Mouse (Mus musculus) adrenal gland, postnatal 10 days (tissue): Measurements from ENCODE around the gene Oxtr. TPM values are rescaled to one million over a fixed set of nuclear protein-coding genes. Genes with fewer than 3 reads are reported as not detected.

Experiments
- DNase-seq: peaks from one replicate; pipeline ENCODE4 v3.0.0; 2021; ENCODE audit warnings: mixed read lengths
- long read RNA-seq, 2 experiments: library from polyadenylated mRNA; stranded (forward); transcript quantifications; one replicate each; pipeline ENCODE4 v2.0.0; 2021
- total RNA-seq, 2 experiments: library from RNA; stranded (reverse); gene quantifications; 2 replicates each; pipeline ENCODE4 v1.2.3; 2021

Gene Oxtr
- total RNA-seq = 10 to 100 TPM; 38.6 to 39.8 TPM
- long read RNA-seq, experiment 1, full-length matches to known transcripts = 12 of 35 reads
- long read RNA-seq, experiment 1, partial matches to known transcripts = 0 of 35 reads
- long read RNA-seq, experiment 1, other reads (novel, unspliced or antisense) = 23 of 35 reads
- long read RNA-seq, experiment 2, full-length matches to known transcripts = 6 of 21 reads
- long read RNA-seq, experiment 2, partial matches to known transcripts = 0 of 21 reads
- long read RNA-seq, experiment 2, other reads (novel, unspliced or antisense) = 15 of 21 reads

DNA sequence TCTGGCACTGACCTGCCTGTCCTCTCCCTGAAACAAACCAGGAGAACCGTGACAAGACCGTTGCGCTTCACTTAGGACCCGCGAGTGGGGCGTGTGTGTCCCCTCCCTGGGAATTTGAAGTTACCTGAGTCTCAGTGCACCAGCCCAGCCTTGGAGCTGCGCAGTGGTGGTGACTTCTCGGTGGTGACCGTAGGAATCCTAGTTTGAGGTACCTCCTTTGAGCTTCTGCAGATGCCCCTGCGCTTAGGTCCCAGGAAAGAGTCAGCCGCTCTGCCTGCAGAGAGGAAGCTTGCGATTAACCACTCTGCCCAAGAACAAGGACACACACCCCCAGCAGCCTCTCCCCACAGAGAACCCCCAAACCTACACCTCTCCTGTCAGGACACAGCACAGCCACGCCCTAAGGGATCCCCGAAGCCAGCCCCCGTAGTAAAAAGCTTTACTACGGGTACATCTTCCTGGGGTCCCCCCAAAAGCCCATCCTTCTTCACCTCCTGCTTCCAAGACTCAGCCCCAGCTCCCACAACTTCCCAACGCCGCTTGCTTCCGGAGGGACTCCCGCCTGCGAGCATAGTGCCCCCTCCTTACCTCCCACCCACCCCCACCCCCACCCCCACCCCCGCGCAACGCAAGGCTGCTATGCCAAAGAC is at the start of gene Oxtr:
TSS of gene Oxtr (minus strand) at position 34 of the 650 bp plus-strand sequence.
- DNase-seq = no peak

DNA sequence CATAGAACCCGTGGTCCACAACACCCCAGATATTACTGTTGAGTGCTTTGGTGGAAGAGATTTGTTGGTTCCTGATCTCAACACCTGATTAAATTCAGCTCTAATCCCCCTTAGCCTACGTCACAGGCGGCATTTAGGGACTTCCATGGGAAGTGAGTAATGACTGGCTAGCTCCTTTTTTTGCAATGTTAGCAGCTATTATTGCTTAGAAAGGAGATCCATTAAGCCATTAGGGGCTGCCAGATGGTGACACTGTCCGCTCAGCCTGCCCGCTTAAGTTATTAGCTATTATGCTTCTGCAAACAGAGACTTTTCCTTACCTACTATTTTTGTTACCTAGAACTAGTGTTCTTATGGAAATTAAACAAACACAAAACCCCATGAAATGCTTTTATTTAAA is 35.7 kb upstream of the Oxtr start:
- DNase-seq = no peak

DNA sequence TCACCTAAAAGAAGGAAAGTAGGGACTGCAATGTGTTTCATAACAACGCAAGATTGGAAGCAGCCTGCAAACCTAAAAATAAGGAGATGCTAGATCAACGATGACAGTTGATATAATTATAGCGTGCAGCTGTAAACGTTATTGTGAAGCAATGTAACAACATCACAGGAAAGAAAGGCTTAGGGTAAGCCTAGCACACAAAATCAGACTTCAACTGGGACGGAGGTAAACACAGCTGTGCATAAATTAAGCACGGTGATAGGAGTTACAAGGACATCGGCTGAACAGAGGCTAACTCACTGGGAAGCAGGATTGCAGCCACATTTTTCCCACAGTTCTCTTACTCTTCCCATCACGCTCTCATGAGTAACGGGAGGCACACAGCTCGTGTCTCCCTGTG is 34.7 kb upstream of the Oxtr start:
- no peak for DNase-seq

DNA sequence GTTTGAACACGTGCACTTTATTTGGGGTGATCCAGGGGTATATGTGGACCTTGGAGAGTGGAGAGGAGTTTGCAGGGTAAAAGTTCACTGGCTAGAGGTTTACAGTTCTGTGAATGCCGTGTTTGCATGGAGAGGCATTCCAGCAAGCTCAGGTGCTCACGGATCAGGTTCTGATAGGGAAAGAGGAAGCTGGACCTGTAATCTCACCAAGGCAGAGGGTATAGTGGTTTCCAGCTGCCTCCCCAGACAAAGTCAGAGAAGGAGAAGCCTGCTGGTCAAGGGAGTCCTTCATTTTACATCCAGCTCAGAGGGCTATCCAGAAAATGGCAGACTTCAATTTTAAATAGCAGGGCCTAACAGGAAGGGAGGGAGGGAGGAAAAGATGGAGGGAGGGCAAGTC is 28.2 kb upstream of the Oxtr start:
- no peak for DNase-seq

DNA sequence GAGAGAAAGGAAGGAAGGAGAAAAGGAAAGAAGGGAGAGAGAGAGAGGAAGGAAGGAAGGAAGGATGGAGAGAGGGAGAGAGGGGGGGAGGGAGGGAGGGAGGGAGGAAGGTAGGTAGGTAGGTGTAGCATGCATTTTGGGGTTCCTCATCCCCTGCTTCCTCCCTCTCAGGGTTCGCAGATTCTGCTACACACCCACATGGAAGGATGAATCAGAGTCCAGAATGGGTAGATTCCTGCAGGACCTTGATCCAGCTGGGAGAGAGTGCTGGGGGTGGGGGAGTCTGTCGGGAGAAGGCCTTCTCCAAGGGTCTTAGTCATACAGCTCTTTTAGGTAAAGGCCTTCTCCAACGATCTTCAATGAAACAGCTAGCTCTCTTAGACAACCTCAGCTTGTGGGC is 27.8 kb upstream of the Oxtr start:
- DNase-seq = no peak

DNA sequence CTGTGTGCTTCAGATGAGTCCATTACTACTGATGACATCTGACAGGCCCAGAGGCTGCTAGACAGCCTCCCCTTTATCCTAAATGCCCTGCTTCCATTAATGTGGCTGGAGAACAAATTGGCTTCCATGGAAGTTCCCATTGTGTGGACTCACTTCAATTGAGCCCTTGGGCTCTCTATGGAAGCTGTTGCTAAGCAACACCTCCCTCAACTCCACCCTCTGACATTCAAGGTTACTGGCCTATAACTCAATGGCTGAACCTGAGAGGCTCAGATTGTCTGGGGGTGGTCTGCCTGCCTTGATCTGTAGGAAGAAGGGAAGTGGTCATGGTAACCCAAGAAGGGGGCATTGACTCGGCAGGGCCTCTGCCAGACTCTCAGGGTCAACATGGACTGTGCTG is 26.8 kb upstream of the Oxtr start:
- no peak for DNase-seq

DNA sequence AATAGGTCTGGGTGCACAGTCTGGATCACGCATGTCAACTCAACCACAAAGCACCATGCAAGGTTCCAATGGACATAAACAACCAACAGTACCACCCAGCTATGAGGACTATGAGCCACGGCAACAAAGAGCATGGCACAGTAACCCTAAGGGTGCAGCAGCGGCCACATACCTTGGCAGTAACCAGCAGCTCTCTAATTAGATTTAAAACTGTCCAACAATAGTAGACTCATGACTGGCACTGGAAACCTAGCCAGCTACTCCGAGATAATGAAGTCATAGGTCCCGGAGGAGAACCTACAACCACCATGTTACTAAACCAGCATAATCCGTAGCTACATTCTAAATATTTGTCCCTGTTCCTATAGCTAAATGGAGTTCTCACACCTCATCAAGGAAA is 24.8 kb upstream of the Oxtr start:
- DNase-seq = no peak

DNA sequence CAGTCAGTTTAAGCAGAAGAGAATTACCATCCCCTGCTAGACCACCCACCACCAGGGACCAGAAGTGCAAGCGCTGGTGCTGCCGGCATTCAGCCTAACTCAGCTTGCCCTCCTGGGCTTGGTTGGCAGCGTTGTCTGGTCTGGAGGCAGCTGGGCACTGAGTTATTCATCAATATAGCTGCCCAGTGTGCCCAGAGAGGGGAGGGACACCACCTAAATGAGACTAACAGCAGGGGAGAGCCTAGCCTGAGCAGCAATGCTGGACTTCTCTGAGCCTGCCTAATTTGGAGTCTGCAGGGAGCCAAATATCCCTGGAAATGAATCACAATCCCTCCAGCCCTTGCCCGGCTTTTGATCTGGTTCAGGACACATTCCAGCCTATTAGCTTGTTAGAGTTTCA is 20.6 kb upstream of the Oxtr start:
- no peak for DNase-seq

DNA sequence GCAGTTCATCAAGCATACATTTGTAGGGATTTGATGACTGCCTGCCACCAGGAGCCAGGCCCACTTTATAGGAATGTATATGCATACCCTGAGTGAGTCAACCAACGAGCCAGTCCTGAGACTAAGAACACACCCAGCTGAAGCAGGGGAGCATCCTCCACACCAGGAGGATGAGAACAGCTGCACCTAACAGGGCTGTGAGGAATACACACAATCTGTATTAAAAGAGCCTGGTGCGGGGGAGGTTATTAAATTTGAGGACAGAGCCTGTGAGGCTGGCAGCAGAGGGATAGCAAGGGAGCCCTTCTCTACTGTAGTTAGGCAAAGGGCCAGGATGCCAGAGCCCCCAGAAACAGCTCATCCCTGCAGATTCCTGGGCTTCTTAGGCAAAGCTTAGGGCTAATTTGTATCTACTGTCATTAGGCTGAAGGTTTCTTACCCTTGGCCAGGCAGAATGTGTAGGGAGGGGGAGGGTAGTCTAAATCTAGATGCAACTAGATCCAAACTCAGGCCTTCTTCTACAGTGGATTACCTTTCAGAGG is 19.9 kb upstream of the Oxtr start:
- no peak for DNase-seq

DNA sequence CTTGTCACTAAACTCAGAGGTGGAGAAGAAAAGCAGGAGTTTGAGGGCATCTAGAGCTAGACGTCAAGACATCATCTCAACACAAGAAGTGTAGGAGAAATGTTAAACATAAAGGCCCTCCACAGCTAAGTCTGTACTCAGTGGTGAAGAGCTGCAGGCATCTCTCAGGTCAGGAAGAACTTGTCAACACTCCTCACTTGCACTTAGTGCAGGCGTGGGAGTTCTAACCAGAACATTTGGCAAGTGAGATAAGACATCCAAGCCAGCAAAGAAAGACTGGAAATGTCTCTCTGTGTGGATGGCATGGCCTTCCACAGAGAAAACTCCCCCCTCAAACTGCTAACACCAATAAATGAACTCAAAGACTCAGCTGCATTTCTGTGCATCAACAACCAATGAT is 17.9 kb upstream of the Oxtr start:
- no peak for DNase-seq

DNA sequence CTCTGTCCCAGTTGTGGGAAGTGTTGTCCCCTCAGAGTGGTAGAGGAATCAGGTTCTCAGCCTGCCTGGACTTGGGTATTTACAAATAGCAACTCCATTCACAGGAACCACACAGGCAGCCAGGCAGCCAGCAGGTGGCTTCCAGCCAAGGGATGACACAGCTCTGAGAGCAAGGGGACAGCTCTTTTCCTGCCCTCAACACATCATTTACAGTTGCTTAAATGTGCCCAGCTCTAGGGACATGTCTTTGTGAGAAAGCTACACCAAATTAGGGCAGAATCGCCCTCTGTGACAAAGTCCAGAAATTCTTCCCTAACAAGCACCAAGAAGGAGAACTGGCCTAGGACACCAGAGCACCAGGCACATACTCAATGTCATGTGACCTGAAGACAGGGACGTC is 11.4 kb upstream of the Oxtr start:
- DNase-seq = peak; percentile 75

DNA sequence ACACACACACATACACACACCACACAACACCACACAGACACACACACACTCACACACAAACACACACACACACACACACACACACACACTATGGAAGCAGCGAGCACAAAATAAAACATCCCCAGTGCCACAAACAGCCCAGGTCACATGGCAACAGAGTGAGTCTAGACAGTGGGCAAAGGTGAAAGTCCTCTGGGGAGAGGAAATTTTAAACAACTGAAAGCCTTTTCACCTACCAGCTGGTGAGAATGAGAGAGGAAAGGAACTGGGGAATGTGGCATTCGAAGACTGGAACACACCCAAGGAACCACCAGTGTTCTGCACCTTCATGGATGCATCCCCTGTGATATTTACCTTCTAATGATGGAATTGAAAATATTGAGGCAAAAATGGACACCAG is 9.7 kb upstream of the Oxtr start:
- no peak for DNase-seq

DNA sequence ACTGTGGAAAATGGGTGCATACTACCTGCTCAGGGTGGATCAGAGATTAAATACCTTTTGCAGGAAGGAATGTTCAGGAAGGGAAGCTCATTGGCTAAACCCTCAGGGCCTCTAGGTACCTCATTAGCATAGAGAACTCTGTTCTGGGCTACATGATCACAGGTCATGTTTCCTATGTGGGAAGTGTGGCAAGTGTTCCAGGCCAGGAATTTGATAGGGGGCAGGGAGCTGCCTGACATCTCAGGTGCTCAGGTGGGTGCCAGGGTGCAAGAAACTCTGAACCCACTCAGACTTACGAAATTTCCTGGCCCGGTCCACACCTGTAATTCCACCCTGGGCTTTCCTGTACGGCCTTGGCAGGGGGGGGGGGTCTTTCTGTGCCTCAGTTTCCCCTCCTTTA is 9.0 kb upstream of the Oxtr start:
- DNase-seq = no peak

DNA sequence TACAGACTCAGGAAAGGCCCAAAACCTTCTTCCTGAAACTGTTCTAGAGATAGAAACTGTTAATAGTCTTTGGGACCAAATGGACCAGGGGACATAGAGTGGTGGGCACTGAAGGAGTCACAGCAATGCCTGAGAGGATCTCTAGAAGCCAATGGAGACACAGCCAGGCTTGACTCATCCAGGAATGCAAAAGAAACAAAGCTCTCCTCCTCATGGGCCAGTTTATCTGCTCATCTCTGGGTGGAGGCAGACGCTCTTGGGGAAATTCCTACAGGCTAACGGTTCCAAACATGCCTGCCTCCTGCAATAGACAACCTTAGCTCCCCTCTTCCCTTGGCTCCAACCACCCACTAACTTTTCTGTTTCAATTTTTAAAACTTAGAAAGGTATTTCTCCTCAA is 7.7 kb upstream of the Oxtr start:
- DNase-seq = no peak

DNA sequence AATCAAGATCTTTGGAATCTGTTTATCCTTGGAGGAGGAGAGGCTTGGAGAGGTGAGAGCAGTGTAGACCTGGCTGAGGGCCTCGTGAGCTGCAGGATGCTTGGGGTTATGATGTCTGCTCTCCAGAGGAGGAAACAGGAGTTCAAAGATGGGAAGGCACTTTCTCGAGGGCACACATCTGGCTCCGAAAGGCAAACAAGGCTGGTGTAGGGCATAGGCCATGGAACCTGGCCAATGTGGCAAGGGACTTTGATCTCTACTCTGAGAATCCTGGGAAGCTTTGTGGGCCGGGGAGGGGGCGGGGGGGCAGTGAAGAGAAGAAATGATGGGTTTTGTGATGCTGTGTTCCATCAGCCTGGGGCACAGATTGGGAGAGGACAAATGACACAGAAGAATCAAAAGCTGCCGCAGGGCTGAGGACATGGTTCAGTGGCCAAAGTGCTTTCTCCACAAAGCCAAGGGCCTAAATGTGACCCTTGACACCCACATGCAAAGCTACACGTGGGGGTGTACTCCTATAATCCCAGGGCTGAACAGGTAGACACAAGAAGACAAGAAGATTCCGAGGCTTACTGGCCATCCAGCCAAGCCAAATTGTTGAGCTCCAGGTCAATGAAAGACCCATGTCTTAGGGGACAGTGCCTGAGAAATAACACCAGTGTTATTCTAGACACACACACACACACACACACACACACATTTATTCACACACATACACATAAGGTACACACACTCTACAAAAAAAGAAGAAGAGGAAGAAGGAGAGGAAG is 6.7 kb upstream of the Oxtr start:
- no peak for DNase-seq

DNA sequence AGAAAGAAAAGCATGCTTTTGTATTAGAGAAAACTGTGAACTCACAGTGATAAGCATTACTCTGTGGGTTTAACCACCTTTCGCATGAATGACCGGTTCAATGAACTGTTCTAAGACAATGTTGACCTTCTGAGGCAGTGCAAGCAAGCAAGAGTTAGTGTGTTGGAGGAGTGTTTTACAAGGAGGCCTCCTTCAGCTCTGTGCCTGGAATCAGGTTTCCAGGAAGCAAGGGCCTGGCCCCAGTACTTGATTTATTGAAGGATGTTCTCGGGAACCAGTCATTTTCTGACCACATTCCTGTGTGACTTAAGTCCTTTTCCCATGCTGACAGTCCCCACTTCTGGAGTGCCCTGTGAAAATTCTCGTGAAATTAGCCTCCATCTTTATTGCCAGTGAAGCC is 5.5 kb upstream of the Oxtr start:
- DNase-seq = no peak

DNA sequence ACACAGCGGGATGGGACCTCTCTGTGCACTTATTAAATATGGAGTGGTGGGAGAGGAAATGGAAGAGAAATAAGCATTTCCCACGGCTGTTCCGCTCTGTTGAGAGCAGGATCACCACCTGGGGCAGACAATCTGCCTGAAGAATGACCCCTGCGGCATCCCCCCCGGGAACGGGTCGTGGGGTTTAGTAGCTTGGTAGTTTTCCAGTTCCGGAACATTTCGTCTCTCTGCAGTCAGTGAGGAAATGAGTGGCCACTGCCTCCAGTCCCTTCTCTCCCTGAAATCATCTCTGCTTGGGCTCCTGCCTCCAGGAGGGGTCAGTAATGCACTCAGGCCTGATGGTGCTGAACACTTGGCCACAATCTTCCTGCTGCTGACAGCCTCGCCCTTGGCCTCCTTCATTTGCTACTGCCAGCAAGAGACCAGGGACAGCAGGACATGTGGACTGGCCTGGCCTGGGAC is 4.9 kb upstream of the Oxtr start:
- DNase-seq = peak; percentile 63

DNA sequence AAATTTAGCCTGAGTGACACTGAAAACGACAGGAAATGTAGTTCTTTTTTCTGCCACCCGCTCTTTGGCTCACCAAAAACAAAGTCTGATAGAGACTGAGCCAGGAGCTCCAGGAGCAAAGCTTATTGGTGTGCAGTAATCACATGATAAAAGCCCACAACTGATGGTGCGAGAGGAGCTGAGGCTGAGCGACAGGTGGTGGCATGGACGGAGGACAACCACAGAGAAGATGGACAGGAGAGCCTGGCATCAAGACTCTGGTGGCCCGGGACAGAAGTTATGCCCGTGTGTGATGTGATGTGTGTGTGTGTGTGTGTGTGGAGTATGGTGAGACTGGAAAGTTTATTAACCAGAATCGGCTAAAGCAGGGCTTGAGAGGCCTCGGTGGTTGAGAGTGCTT is 3.6 kb upstream of the Oxtr start:
- DNase-seq = no peak

DNA sequence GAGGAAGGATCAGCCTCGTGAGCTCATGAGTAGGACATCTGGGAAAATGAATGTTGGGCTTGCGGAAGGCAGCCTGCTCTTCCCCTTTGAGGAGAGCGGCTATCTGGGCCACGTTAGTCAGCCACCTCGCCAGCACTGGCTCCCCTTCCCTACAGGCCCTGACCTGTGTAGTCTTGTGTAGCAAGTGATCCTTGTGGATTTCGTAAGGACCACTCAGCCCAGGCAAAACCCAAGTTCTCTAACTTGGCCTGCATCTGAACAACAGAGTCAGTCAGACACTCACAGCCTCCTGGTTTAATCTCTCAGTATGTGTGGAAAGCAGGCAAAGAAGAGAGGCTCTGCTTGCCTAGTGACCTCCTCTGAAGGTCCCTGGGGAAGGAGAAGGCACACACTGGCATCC is 2.9 kb upstream of the Oxtr start:
- no peak for DNase-seq

DNA sequence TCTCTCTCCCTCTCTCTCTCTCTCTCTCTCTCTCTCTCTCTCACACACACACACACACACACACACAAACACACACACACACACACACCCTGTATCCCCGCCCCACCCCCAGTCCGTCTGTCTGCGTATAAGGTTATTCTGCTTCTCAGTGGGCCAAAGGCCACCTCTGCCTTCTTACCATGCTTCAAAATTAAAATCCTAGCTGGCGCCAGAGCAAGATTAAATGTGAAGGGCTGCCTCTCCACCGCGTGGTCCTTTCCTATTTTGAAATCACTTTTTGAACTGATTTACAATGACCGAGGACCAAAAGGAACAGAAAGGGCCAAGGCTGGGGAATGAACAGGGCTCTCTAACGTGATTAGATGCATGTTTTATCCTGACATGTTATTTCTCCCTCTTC is 1.8 kb upstream of the Oxtr start:
- no peak for DNase-seq

DNA sequence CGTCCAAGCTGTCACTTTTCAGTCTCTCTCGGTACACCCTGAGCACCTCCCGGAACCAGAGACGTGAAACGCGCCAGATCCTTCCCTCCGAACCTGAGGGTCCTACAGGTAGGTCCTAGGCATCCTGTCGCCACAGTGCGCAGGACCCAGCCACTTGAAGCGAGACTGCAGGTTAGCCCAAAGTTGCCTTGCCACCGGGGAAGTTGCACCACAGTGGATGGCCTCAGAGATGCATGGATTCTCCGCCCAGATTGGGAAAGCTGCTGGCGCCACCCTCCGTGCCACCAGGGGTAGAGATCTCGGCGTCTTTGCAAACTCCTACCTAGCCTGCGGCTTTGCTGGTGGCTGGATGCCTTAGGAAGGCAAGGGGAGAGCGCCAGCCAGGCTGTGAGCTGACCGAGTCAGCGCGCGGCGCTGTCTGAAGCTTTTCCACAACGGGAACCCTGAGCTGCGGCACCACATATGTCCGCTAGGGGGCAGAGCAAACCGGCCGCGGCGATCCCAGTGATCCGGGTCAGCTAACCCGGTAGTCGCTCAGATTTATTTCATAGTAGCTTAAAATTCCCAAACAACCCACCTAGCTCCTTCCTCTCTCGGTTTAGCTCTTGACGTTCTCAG is 991 bp upstream of the Oxtr start:
- peak; percentile 95 for DNase-seq

DNA sequence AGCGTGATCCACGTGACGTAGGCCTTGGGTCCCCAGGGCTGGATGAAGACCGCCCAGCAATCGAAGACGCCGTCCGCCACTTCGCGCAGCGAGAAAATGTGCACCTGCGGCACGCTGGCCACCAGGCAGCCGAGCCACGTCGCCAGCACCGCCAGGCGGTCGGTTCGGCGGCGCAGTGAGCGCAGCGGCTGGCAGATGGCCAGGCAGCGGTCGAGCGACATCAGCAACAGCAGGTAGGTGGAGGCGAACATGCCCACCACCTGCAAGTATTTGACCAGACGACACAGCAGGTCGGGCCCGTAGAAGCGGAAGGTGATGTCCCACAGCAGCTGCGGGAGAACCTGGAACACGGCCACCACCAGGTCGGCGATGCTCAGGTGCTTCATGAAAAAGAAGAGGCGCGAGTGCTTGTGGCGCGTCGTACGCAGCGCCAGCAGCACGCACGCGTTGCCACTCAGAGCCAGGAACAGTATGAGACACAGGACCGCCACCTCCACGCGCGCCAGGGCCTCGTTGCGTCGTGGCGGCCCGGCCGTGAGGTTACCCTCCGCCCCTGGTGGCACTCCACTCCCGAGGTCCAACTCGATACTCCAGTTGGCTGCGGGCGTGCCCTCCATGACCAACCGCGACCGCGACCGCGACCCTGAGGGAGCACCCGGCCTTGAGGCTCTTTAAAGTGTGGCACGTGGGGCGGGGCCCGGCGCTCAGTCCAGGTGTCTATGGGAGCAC is 398 bp downstream of the Oxtr start:
- peak; percentile 48 for DNase-seq
